Mouse (Mus musculus) myocyte (in vitro differentiated cells): ENCODE results near the gene Lrig1.

Experiments
- CEBPB ChIP-seq: IDR thresholded peaks from 2 replicates; pipeline ENCODE4 v1.6.1; 2011; ENCODE audit warnings: mild to moderate bottlenecking, moderate library complexity; ENCODE audit not compliant: poor library complexity, insufficient read depth, severe bottlenecking
- E2F4 ChIP-seq: IDR thresholded peaks from one replicate; pipeline ENCODE4 v1.6.1; 2011; ENCODE audit warnings: mild to moderate bottlenecking, control low read depth, moderate library complexity; ENCODE audit not compliant: insufficient read depth
- MAX ChIP-seq: IDR thresholded peaks from one replicate; pipeline ENCODE4 v1.6.1; 2011; ENCODE audit warnings: low read depth, mild to moderate bottlenecking, control low read depth
- MYOG ChIP-seq, 3 experiments: IDR thresholded peaks; one replicate each; pipeline ENCODE4 v1.6.1; 2011; ENCODE audit warnings: control low read depth in 2 of 3, low read depth in 2 of 3, mild to moderate bottlenecking in 2 of 3; ENCODE audit not compliant: insufficient read length in 2 of 3, control insufficient read depth in 1 of 3, insufficient read depth in 1 of 3
- POLR2A ChIP-seq: IDR thresholded peaks from one replicate; pipeline ENCODE4 v1.6.1; 2011; ENCODE audit warnings: low read depth, mild to moderate bottlenecking, control low read depth, moderate library complexity; ENCODE audit not compliant: insufficient read length
- TCF12 ChIP-seq: IDR thresholded peaks from one replicate; pipeline ENCODE4 v1.6.1; 2011; ENCODE audit warnings: mild to moderate bottlenecking, control low read depth; ENCODE audit not compliant: poor library complexity, insufficient read depth, severe bottlenecking

- TF ChIP-seq POLR2A: no peak
- TF ChIP-seq MAX: no peak
- no peak for TF ChIP-seq TCF12
- no peak for TF ChIP-seq CEBPB
- TF ChIP-seq MYOG (IDR thresholded peaks at IDR 0.05; ENCODE audit: control insufficient read depth in 1 of 3, insufficient read depth in 1 of 3, insufficient read length in 2 of 3, low read depth in 2 of 3): no peak
- TF ChIP-seq E2F4: no peak
Measured at GRCm38 (mm10) chr6:94645723-94646122, 54.2 kb downstream of the Lrig1 start.
